Mouse (Mus musculus) lung, embryonic 14.5 days (tissue): ENCODE measurements at regions not wholly inside any gene's neighbourhood (a gene's known extent, or its start where the extent isn't known, plus 50 kb on each side); places are given as distances from the start of the nearest gene placed in this dataset.
"Not testable (repeated sequence)": the region's sequence is repeated elsewhere in the genome, so short reads cannot be mapped to it uniquely, and the experiment has no call there.

Source experiments
- ATAC-seq: fragments of 200-750 bp; cut with Nextera tagmentation; 2 replicates; pipeline ENCODE4 v1.8.0; 2017; ENCODE audit warnings: mild to moderate bottlenecking, moderate TSS enrichment, moderate library complexity; ENCODE audit not compliant: insufficient read depth
- DNase-seq: peaks from one replicate; pipeline ENCODE4 v3.0.0-alpha.2; 2015
- H3K27ac ChIP-seq: fragments of 300-500 bp; sonication (generic); 2 replicates; pipeline ENCODE4 v1.5.1; 2014; ENCODE audit warnings: low read depth, mild to moderate bottlenecking, moderate library complexity
- H3K27me3 ChIP-seq: fragments of 300-500 bp; sonication (generic); 2 replicates; pipeline ENCODE4 v1.6.1; 2014; ENCODE audit warnings: low read length, control low read depth; ENCODE audit not compliant: insufficient read depth
- H3K36me3 ChIP-seq: fragments of 300-500 bp; sonication (generic); 2 replicates; pipeline ENCODE4 v1.6.1; 2014; ENCODE audit warnings: control low read depth; ENCODE audit not compliant: insufficient read depth
- H3K4me1 ChIP-seq: fragments of 300-500 bp; sonication (generic); 2 replicates; pipeline ENCODE4 v1.6.1; 2014; ENCODE audit warnings: antibody characterized with exemption, control low read depth; ENCODE audit not compliant: insufficient read depth
- H3K4me2 ChIP-seq: fragments of 300-500 bp; sonication (generic); 2 replicates; pipeline ENCODE4 v1.6.1; 2014; ENCODE audit warnings: mild to moderate bottlenecking
- H3K4me3 ChIP-seq: fragments of 300-500 bp; sonication (generic); 2 replicates; pipeline ENCODE4 v1.5.1; 2014; ENCODE audit warnings: low read depth, low read length
- H3K9ac ChIP-seq: fragments of 300-500 bp; sonication (generic); 2 replicates; pipeline ENCODE4 v1.6.1; 2014
- H3K9me3 ChIP-seq: fragments of 300-500 bp; sonication (generic); 2 replicates; pipeline ENCODE4 v1.6.1; 2016; ENCODE audit warnings: low read depth, low read length, control low read depth
- CTCF ChIP-seq: IDR thresholded peaks from 2 replicates; pipeline ENCODE4 v1.5.1; 2016; ENCODE audit warnings: antibody characterized with exemption, low read depth
- WGBS: fragments of 180-500 bp; shearing (Covaris S2); extraction: QIAGEN DNeasy Blood & Tissue Kit; methylation state at CpG from one replicate; pipeline ENCODE4 v1.1.7; 2014; 5-methylcytosine and 5-hydroxymethylcytosine counted together

GRCm38 (mm10) chr19:59516957-59517356 is 58.8 kb downstream of the Emx2 start:
- Histone ChIP-seq H3K27ac (no peak overlapping the region), H3K4me1 (no peaks in the 10 kb centered on the region), H3K9ac (no peak overlapping the region), H3K4me3 (no peak overlapping the region), H3K4me2 (no peak overlapping the region), H3K36me3 (no peaks in the 10 kb centered on the region), H3K27me3 (no peaks in the 10 kb centered on the region), H3K9me3 (no peaks in the 10 kb centered on the region)
- TF ChIP-seq CTCF = no peak
- DNase-seq = no peak
- WGBS = 78% methylated on average over 4 of the region's 4 CpGs
- no peak for ATAC-seq

- Histone ChIP-seq H3K4me2 (no peak overlapping the region), H3K36me3 (no peaks in the 10 kb centered on the region), H3K4me1 (no peaks in the 10 kb centered on the region), H3K9me3 (no peaks in the 10 kb centered on the region), H3K9ac (no peak overlapping the region), H3K27ac (no peak overlapping the region), H3K4me3 (no peak overlapping the region), H3K27me3 (no peaks in the 10 kb centered on the region)
- no peak for DNase-seq
- no peak for TF ChIP-seq CTCF
- WGBS = 76% methylated on average over 3 of the region's 3 CpGs
- ATAC-seq = no peak
Measured at GRCm38 (mm10) chr19:59519156-59519555, 61.0 kb downstream of the Emx2 start.

GRCm38 (mm10) chr19:59522176-59522575 is 64.0 kb downstream of the Emx2 start:
- DNase-seq (no peak), ATAC-seq (no peak)
- no peak for TF ChIP-seq CTCF
- WGBS = 62% methylated on average over 11 of the region's 11 CpGs
- H3K4me3 ChIP-seq = no peak overlapping the region
- no peaks in the 10 kb centered on the region for H3K4me1 ChIP-seq
- H3K9ac ChIP-seq = no peak overlapping the region
- no peak overlapping the region for H3K27ac ChIP-seq
- no peak overlapping the region for H3K4me2 ChIP-seq
- no peaks in the 10 kb centered on the region for H3K27me3 ChIP-seq
- H3K9me3 ChIP-seq = no peaks in the 10 kb centered on the region
- H3K36me3 ChIP-seq = no peaks in the 10 kb centered on the region

GRCm38 (mm10) chr19:59523356-59523755 is 65.2 kb downstream of the Emx2 start:
- H3K4me1 ChIP-seq = no peaks in the 10 kb centered on the region
- DNase-seq (no peak), ATAC-seq (no peak)
- no peak overlapping the region for H3K4me3 ChIP-seq
- no peak overlapping the region for H3K9ac ChIP-seq
- TF ChIP-seq CTCF = no peak
- no peaks in the 10 kb centered on the region for H3K36me3 ChIP-seq
- no peak overlapping the region for H3K4me2 ChIP-seq
- WGBS = 72% methylated on average over 10 of the region's 10 CpGs
- H3K9me3 ChIP-seq = no peaks in the 10 kb centered on the region
- H3K27ac ChIP-seq = no peak overlapping the region
- H3K27me3 ChIP-seq = no peaks in the 10 kb centered on the region

- Histone ChIP-seq H3K4me1 (no peaks in the 10 kb centered on the region), H3K36me3 (no peaks in the 10 kb centered on the region), H3K9me3 (no peaks in the 10 kb centered on the region), H3K4me3 (no peak overlapping the region), H3K9ac (no peak overlapping the region), H3K27ac (no peak overlapping the region), H3K4me2 (no peak overlapping the region), H3K27me3 (no peaks in the 10 kb centered on the region)
- 69% methylated on average over 4 of the region's 4 CpGs for WGBS
- no peak for TF ChIP-seq CTCF
- ATAC-seq (no peak), DNase-seq (no peak)
Measured at GRCm38 (mm10) chr19:59564101-59564500, 105.9 kb downstream of the Emx2 start.

GRCm38 (mm10) chr19:59568907-59569306 is 110.7 kb downstream of the Emx2 start:
- H3K36me3 ChIP-seq = no peaks in the 10 kb centered on the region
- no peak overlapping the region for H3K9ac ChIP-seq
- no peak overlapping the region for H3K4me3 ChIP-seq
- ATAC-seq (no peak), DNase-seq (no peak)
- no peaks in the 10 kb centered on the region for H3K9me3 ChIP-seq
- H3K4me2 ChIP-seq = no peak overlapping the region
- TF ChIP-seq CTCF = no peak
- H3K27ac ChIP-seq = no peak overlapping the region
- no peaks in the 10 kb centered on the region for H3K27me3 ChIP-seq
- H3K4me1 ChIP-seq = no peaks in the 10 kb centered on the region

- ATAC-seq, H3K4me3 ChIP-seq, H3K9me3 ChIP-seq, H3K27me3 ChIP-seq, H3K4me1 ChIP-seq, H3K4me2 ChIP-seq, DNase-seq, H3K27ac ChIP-seq, H3K36me3 ChIP-seq, H3K9ac ChIP-seq: not testable (repeated sequence)
- 75% methylated on average over 2 of the region's 2 CpGs for WGBS
Measured at GRCm38 (mm10) chr19:59569590-59569989, 111.4 kb downstream of the Emx2 start.

- Histone ChIP-seq H3K4me2 (no peak overlapping the region), H3K4me1 (no peaks in the 10 kb centered on the region), H3K27me3 (no peaks in the 10 kb centered on the region), H3K9ac (no peak overlapping the region), H3K9me3 (no peaks in the 10 kb centered on the region), H3K27ac (no peak overlapping the region), H3K4me3 (no peak overlapping the region), H3K36me3 (no peaks in the 10 kb centered on the region)
- DNase-seq (peak; percentile 19), ATAC-seq (no peak; the same call in 1 of the 2 replicates)
- no peak for TF ChIP-seq CTCF
- 59% methylated on average over 3 of the region's 3 CpGs for WGBS
Measured at GRCm38 (mm10) chr19:59574346-59574745, 116.2 kb downstream of the Emx2 start.
